Mouse (Mus musculus) left cerebral cortex, postnatal 36 days (tissue): ENCODE measurements around the gene Zgrf1. TPM values are rescaled to one million over a fixed set of nuclear protein-coding genes. Genes with fewer than 3 reads are reported as not detected.
A peak's percentile ranks its signal among the peaks of the same experiment; 100 is the strongest.

Experiments
- DNase-seq, 2 experiments: peaks; one replicate each; pipeline ENCODE4 v3.0.0; 2021 to 2022; ENCODE audit warnings: low spot score in 2 of 2, mixed read lengths in 1 of 2
- intact Hi-C: fragments of 180-260 bp; cut with DNase I; formaldehyde crosslinking; loops from one replicate; pipeline ENCODE4 v1.15.1; 2025
- total RNA-seq, 2 experiments: library from RNA; stranded (reverse); gene quantifications; 2 replicates each; pipeline ENCODE4 v1.2.3; 2021

Zgrf1 gene
- total RNA-seq: 1 to 10 TPM; 2.6 to 3.6 TPM

DNA sequence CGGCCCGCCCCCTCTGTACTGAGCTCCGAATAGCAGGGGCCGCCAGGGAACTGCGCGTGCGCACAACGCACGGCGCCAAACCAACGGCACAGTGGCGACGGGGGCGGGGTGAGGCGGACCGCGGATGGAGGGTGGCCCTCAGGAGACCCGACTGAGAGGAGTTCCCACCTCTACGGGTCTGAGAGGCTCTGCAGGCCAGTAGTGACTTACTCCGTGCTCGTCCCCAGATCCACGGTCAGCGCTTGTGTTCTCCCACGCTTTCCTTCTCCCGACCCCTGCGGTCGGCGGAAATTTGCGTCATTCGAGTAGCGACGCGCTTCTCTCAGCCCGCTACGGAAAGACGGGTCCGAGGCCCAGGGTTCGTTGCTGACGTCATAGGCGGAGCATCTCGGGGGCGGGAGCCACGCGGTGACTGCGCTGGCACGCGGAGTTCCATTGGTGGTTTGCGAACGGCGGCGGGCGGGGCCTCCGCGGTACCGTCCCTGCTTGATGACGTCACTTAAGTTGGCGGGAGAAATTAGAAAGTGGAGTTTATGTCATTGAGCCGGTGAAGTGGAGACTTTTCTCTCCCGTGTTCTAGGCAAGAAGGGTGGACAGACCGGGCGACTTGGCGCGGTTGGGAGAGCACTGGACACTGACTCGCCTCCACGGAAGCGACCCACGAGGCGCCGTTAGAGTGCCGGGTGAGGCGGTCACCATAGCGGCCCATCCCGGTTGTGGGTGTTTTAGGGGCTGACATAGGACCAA is at the start of gene Zgrf1, which contains the start of gene Larp7:
Zgrf1 (plus strand) TSS at position 517 of the 747 bp plus-strand sequence.
Larp7 (minus strand) TSS at position 377 of the 747 bp plus-strand sequence.
- peak; percentile 99 for DNase-seq
- intact Hi-C loops: loop anchor here (5.0 to 10.0 kb wide), 3 partner anchors 101 to 378 kb away; no protein-coding TSS in a partner anchor

- no peak for DNase-seq
- intact Hi-C loops: no loop called here
These were observed 45.2 kb upstream of the Zgrf1 start for GRCm38 (mm10) chr3:127507878-127508783.

- intact Hi-C loops: no loop called here
- DNase-seq: peak in 1 of 2 experiments; percentile 10
These were observed 41.2 kb upstream of the Zgrf1 start for GRCm38 (mm10) chr3:127511786-127512746.

DNA sequence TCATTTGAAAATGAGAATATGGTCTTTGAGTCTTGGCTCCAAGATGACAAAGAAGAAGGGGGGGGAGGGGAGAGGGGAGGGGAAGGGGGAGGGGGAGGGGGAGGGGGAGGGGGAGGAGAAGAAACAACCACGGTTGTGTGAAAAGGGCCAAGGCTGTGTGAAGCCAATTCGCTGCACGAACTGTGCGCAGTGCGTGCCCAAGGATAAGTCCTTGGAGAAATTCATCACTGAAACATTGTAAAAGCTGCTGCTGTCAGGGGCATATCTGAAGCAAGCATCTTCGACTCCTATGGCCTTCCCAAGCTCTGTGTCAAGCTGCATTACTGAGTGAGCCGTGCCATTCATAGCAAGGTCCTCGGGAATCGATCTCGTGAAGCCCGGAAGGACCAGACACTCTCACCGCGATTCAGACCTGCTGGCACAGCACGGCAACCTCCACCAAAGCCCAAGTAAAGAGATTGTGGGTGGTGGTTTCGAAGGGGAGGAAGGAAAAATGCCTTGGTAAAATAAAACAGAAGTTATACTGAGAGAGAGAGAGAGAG is 40.4 kb upstream of the Zgrf1 start:
- DNase-seq: no peak
- intact Hi-C loops: no loop called here

- intact Hi-C loops: no loop called here
- no peak for DNase-seq
These were observed 39.6 kb upstream of the Zgrf1 start for GRCm38 (mm10) chr3:127513699-127514098.

- intact Hi-C loops: no loop called here
- DNase-seq: no peak
These were observed 38.0 kb upstream of the Zgrf1 start for GRCm38 (mm10) chr3:127515251-127515650.

- no peak for DNase-seq
- intact Hi-C loops: no loop called here
These were observed 33.0 kb upstream of the Zgrf1 start for GRCm38 (mm10) chr3:127520300-127520699.

GRCm38 (mm10) chr3:127521156-127521555 is 32.1 kb upstream of the Zgrf1 start:
- no peak for DNase-seq
- intact Hi-C loops: no loop called here

DNA sequence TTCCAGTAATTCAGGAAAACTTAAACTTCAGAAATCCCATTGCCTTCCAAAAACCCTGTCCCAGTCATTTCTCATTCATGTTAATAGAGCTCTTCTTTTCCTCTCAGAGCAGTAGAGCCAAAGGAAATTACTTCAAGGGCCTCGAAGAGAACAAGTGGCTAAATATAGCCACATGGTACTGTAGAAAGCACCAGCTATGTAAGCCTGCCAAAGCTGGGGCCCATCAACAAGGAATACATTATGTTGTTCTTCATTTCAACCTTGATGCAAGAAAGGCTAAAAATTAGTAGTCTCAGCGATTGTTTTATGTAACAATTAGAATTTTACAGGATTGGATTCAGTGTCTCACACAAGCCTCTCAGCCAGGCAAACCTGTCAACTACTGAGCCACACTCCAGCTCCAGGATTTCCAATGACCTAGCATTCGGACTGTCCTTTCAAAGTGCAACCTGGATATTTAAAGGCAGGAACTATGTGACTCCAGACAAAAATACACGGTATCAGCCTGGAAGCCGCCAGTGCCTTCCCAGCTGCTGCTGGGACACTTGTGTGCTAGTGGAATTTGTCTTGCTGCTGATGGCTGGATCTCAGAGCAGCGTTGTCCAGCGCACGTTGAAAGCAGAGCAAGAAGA is 28.0 kb upstream of the Zgrf1 start:
- intact Hi-C loops: no loop called here
- no peak for DNase-seq

- intact Hi-C loops: no loop called here
- DNase-seq: no peak
These were observed 25.7 kb upstream of the Zgrf1 start for GRCm38 (mm10) chr3:127527465-127528034.

DNA sequence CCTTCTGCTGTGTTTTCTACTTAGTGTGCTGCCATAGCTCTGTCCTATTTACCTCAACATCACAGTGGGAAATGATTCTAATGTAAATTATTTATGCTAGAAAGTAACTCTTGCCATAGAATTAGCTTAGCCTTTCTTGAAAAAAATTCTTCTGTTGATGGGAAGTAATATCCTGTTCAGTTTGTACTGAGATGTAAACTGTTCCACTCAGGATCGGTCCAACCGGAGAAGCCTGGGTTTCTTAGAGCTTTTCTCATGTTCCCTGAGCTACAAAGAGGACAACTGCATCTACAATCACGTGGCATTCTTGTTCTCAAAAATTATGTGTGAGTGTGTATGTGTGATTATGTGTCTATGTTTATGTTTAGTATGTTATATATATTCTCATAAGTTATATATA is 24.1 kb upstream of the Zgrf1 start:
- intact Hi-C loops: no loop called here
- no peak for DNase-seq

DNA sequence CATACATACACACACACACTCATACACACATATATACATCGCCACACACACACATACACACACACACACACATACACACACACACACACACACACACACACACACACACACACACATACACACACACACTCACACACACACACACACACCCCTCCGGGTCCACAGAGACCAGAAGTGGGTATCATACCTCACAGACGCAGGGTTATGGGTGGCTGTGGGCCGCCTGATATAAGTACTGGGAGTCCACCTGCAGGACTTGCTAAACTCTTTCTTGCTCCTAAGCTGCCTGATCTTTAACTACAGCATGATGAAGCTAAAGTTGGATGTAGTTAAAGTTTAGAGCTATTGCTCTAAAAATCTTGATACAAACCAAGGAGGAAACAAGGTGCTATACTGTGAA is 23.5 kb upstream of the Zgrf1 start:
- DNase-seq: no peak
- intact Hi-C loops: no loop called here

- DNase-seq: no peak
- intact Hi-C loops: no loop called here
These were observed 23.0 kb upstream of the Zgrf1 start for GRCm38 (mm10) chr3:127530293-127530692.

- intact Hi-C loops: no loop called here
- DNase-seq: no peak
These were observed 14.1 kb upstream of the Zgrf1 start for GRCm38 (mm10) chr3:127539193-127539592.

GRCm38 (mm10) chr3:127543976-127544375 is 9.3 kb upstream of the Zgrf1 start:
- intact Hi-C loops: no loop called here
- DNase-seq: no peak

DNA sequence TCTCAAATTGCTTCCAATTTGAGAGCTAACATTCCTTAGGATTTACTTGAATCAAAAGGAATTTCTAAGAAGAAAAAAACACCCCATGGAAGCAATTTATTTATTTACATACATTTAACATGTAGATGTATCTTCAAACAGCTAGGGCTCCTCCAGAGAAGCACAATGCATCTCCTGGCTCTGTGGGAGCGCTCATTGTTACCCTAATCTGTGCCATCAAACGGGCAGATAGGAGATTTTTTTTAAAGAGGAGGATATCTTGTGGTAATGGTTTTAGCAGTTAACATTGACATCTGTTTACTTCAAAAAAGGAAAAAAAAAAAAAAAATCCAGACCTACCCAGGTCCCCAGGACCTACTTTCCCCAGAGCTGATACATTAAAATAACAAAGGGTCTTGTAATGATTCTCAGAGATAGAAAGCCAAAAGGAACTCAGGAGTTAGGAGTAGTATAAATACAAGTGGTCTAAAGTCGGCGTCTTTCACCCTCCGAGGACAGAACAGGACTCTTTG is 8.6 kb upstream of the Zgrf1 start:
- no peak for DNase-seq
- intact Hi-C loops: no loop called here

DNA sequence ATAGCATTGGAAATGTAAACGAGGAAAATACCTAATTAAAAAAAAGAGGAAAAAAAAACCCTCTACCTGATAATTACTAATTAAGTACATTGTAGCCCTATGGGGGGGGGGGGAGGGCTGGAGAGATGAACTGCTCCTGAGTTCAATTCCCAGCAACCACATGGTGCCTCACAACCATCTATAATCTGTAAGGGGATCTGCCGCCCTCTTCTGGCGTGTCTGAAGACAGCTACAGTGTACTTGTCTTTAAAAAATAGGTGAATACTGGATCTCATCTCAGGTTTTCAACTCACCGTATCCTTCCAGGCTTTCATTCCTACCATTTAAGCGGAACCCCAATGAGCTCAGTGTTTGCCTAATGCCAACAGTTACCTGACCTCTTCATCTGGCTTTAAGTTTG is 5.4 kb upstream of the Zgrf1 start:
- intact Hi-C loops: no loop called here

DNA sequence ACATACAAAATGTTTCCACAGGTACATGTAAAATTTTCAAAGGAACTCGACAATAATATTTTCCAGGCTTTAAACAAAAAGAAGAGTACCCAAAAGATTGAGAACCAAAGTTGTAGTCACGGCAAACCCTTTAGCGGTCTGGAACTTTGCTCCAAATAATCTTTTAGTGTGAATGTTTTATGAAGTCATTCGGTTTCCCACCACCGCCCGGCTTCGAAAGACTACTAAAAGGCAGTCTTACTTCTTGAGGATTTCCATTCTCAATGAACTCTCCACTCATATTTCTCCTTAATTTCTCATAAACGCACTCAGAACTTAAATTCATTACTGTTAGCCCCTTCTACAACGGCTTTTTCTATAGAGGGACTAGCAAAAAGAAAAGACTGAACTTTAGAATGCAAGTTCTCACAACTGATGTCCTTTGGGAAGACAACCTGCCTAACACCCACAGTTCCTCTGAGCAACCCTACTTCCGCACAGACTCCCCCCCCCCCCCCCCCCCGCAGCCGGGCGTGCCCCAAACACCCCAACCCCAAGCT is 786 bp upstream of the Zgrf1 start:
- intact Hi-C loops: loop anchor here (5.0 to 10.0 kb wide), 3 partner anchors 100 to 378 kb away; no protein-coding TSS in a partner anchor
- no peak for DNase-seq

More for the DNA sequence above, 5.4 kb upstream of the Zgrf1 start:
- DNase-seq: no peak
